Mouse (Mus musculus) liver, embryonic 13.5 days (tissue): ENCODE results near the gene A630001G21Rik. TPM values are rescaled to one million over a fixed set of nuclear protein-coding genes. Genes with fewer than 3 reads are reported as not detected.

ENCODE experiments used
- ATAC-seq: fragments of 200-750 bp; cut with Nextera tagmentation; 2 replicates; pipeline ENCODE4 v1.8.0; 2017; ENCODE audit warnings: low read depth, mild to moderate bottlenecking, moderate number of reproducible peaks, moderate library complexity
- DNase-seq: peaks from one replicate; pipeline ENCODE4 v3.0.0; 2022
- H3K27ac ChIP-seq: fragments of 300-500 bp; sonication (generic); 2 replicates; pipeline ENCODE4 v1.5.1; 2015; ENCODE audit warnings: moderate library complexity, mild to moderate bottlenecking, inconsistent platforms
- H3K27me3 ChIP-seq: fragments of 300-500 bp; sonication (generic); 2 replicates; pipeline ENCODE4 v1.6.1; 2015; ENCODE audit warnings: mild to moderate bottlenecking, inconsistent platforms
- H3K36me3 ChIP-seq: fragments of 300-500 bp; sonication (generic); 2 replicates; pipeline ENCODE4 v1.6.1; 2015; ENCODE audit warnings: mild to moderate bottlenecking, inconsistent platforms
- H3K4me1 ChIP-seq: fragments of 300-500 bp; sonication (generic); replicated peaks from 2 replicates; pipeline ENCODE4 v1.6.1; 2015; ENCODE audit warnings: inconsistent platforms
- H3K4me2 ChIP-seq: fragments of 300-500 bp; sonication (generic); 2 replicates; pipeline ENCODE4 v1.6.1; 2015; ENCODE audit warnings: inconsistent platforms, mild to moderate bottlenecking, moderate library complexity
- H3K4me3 ChIP-seq: fragments of 300-500 bp; sonication (generic); replicated peaks from 2 replicates; pipeline ENCODE4 v1.5.1; 2015; ENCODE audit warnings: mild to moderate bottlenecking, inconsistent platforms
- H3K9ac ChIP-seq: fragments of 300-500 bp; sonication (generic); 2 replicates; pipeline ENCODE4 v1.6.1; 2015; ENCODE audit warnings: mild to moderate bottlenecking, inconsistent platforms
- H3K9me3 ChIP-seq: fragments of 300-500 bp; sonication (generic); replicated peaks from 2 replicates; pipeline ENCODE4 v1.6.1; 2016; ENCODE audit warnings: inconsistent platforms
- WGBS: fragments of 180-500 bp; shearing (Covaris S2); methylation state at CpG from one replicate; pipeline ENCODE4 v1.1.7; 2015; ENCODE audit not compliant: insufficient replicate concordance; 5-methylcytosine and 5-hydroxymethylcytosine counted together
- polyA plus RNA-seq: library from polyadenylated mRNA; unstranded; fragments of >200 nt; fragmentation: Nextera tagmentation; extraction: Ambion mirVana; gene quantifications from 2 replicates; pipeline ENCODE4 v1.2.1, GENCODE M21; 2015

The A630001G21Rik gene
- polyA plus RNA-seq, 1 experiment from 2014 or later = 2.6 TPM

GRCm38 (mm10) chr1:85734511-85734910 lies 43.9 kb downstream of the A630001G21Rik start:
- H3K4me1 ChIP-seq = peaks cover 18% of the 10 kb centered on the region
- H3K36me3 ChIP-seq = 0 out of 2 replicates have a peak, but pooled peaks cover 3% of the 10 kb centered on the region
- no peak for DNase-seq
- 80% methylated on average over 1 of the region's 1 CpGs for WGBS
- no peak overlapping the region for H3K9ac ChIP-seq
- no peaks in the 10 kb centered on the region for H3K27me3 ChIP-seq
- H3K27ac ChIP-seq = 0 out of 2 replicates have a peak overlapping the region, but pooled peaks have one; percentile 70
- H3K4me2 ChIP-seq = 0 out of 2 replicates have a peak overlapping the region, but pooled peaks have one; percentile 78
- no peak for ATAC-seq
- H3K9me3 ChIP-seq = no peaks in the 10 kb centered on the region
- no peak overlapping the region for H3K4me3 ChIP-seq

GRCm38 (mm10) chr1:85732581-85732980 lies 45.9 kb downstream of the A630001G21Rik start:
- peaks cover 18% of the 10 kb centered on the region for H3K4me1 ChIP-seq
- 59% methylated on average over 3 of the region's 3 CpGs for WGBS
- peaks cover 5% of the 10 kb centered on the region; the same call in 1 of the 2 replicates for H3K36me3 ChIP-seq
- no peak overlapping the region for H3K4me3 ChIP-seq
- no peak overlapping the region for H3K4me2 ChIP-seq
- no peak overlapping the region for H3K9ac ChIP-seq
- no peaks in the 10 kb centered on the region for H3K9me3 ChIP-seq
- ATAC-seq = no peak
- H3K27me3 ChIP-seq = no peaks in the 10 kb centered on the region
- no peak for DNase-seq
- no peak overlapping the region for H3K27ac ChIP-seq

GRCm38 (mm10) chr1:85730471-85730870 lies 48.0 kb downstream of the A630001G21Rik start:
- H3K36me3 ChIP-seq = peaks cover 8% of the 10 kb centered on the region; the same call in 1 of the 2 replicates
- 69% methylated on average over 6 of the region's 6 CpGs for WGBS
- no peak overlapping the region for H3K9ac ChIP-seq
- peaks cover 10% of the 10 kb centered on the region; the same call in 1 of the 2 replicates for H3K4me1 ChIP-seq
- H3K9me3 ChIP-seq = no peaks in the 10 kb centered on the region
- ATAC-seq (no peak), DNase-seq (no peak)
- H3K27me3 ChIP-seq = no peaks in the 10 kb centered on the region
- H3K27ac ChIP-seq = no peak overlapping the region
- H3K4me2 ChIP-seq = no peak overlapping the region
- no peak overlapping the region for H3K4me3 ChIP-seq

GRCm38 (mm10) chr1:85720220-85720893 lies 58.1 kb downstream of the A630001G21Rik start:
- H3K9ac ChIP-seq = no peak overlapping the region
- no peaks in the 10 kb centered on the region for H3K9me3 ChIP-seq
- H3K4me3 ChIP-seq = no peak overlapping the region
- no peaks in the 10 kb centered on the region for H3K4me1 ChIP-seq
- ATAC-seq = no peak
- no peaks in the 10 kb centered on the region for H3K27me3 ChIP-seq
- WGBS = 74% methylated on average over 10 of the region's 10 CpGs
- H3K4me2 ChIP-seq = no peak overlapping the region
- H3K36me3 ChIP-seq = peaks cover 3% of the 10 kb centered on the region; the same call in 1 of the 2 replicates
- no peak for DNase-seq
- H3K27ac ChIP-seq = no peak overlapping the region

GRCm38 (mm10) chr1:85719049-85719448 lies 59.4 kb downstream of the A630001G21Rik start:
- no peak overlapping the region for H3K4me2 ChIP-seq
- ATAC-seq (no peak), DNase-seq (no peak)
- no peak overlapping the region for H3K27ac ChIP-seq
- H3K9me3 ChIP-seq = no peaks in the 10 kb centered on the region
- no peak overlapping the region for H3K4me3 ChIP-seq
- no peaks in the 10 kb centered on the region for H3K27me3 ChIP-seq
- no peaks in the 10 kb centered on the region for H3K4me1 ChIP-seq
- no peaks in the 10 kb centered on the region for H3K36me3 ChIP-seq
- H3K9ac ChIP-seq = no peak overlapping the region
- 62% methylated on average over 4 of the region's 4 CpGs for WGBS

GRCm38 (mm10) chr1:85716447-85717027 lies 61.9 kb downstream of the A630001G21Rik start:
- H3K9ac ChIP-seq = no peak overlapping the region
- no peak overlapping the region for H3K4me2 ChIP-seq
- H3K36me3 ChIP-seq = no peaks in the 10 kb centered on the region
- no peaks in the 10 kb centered on the region for H3K9me3 ChIP-seq
- DNase-seq (no peak), ATAC-seq (no peak)
- no peak overlapping the region for H3K27ac ChIP-seq
- WGBS = 65% methylated on average over 7 of the region's 7 CpGs
- no peaks in the 10 kb centered on the region for H3K27me3 ChIP-seq
- H3K4me1 ChIP-seq = no peaks in the 10 kb centered on the region
- H3K4me3 ChIP-seq = no peak overlapping the region

GRCm38 (mm10) chr1:85714501-85714900 lies 63.9 kb downstream of the A630001G21Rik start:
- H3K36me3 ChIP-seq = no peaks in the 10 kb centered on the region
- no peaks in the 10 kb centered on the region for H3K27me3 ChIP-seq
- H3K4me1 ChIP-seq = no peaks in the 10 kb centered on the region
- H3K27ac ChIP-seq = no peak overlapping the region
- H3K9ac ChIP-seq = no peak overlapping the region
- H3K4me3 ChIP-seq = no peak overlapping the region
- H3K9me3 ChIP-seq = no peaks in the 10 kb centered on the region
- no peak for ATAC-seq
- no peak for DNase-seq
- no peak overlapping the region for H3K4me2 ChIP-seq

- Histone ChIP-seq H3K4me3 (no peak overlapping the region), H3K9me3 (no peaks in the 10 kb centered on the region), H3K27ac (no peak overlapping the region), H3K27me3 (no peaks in the 10 kb centered on the region), H3K4me1 (peaks cover 10% of the 10 kb centered on the region), H3K36me3 (no peaks in the 10 kb centered on the region), H3K9ac (no peak overlapping the region), H3K4me2 (no peak overlapping the region)
- ATAC-seq (no peak), DNase-seq (no peak)
- WGBS = 49% methylated on average over 2 of the region's 2 CpGs
These were observed 71.7 kb downstream of the A630001G21Rik start for GRCm38 (mm10) chr1:85706754-85707153.

GRCm38 (mm10) chr1:85705552-85705951 lies 72.9 kb downstream of the A630001G21Rik start:
- Histone ChIP-seq H3K4me1 (peaks cover 10% of the 10 kb centered on the region), H3K36me3 (no peaks in the 10 kb centered on the region), H3K4me2 (no peak overlapping the region), H3K9me3 (no peaks in the 10 kb centered on the region), H3K27ac (no peak overlapping the region), H3K9ac (no peak overlapping the region), H3K27me3 (no peaks in the 10 kb centered on the region), H3K4me3 (no peak overlapping the region)
- 79% methylated on average over 1 of the region's 1 CpGs for WGBS
- ATAC-seq (no peak), DNase-seq (no peak)

GRCm38 (mm10) chr1:85703245-85704186 lies 74.9 kb downstream of the A630001G21Rik start:
- no peaks in the 10 kb centered on the region for H3K27me3 ChIP-seq
- peaks cover 10% of the 10 kb centered on the region for H3K4me1 ChIP-seq
- peak; percentile 89 for DNase-seq
- no peaks in the 10 kb centered on the region for H3K9me3 ChIP-seq
- peak; percentile 99 for ATAC-seq
- no peaks in the 10 kb centered on the region for H3K36me3 ChIP-seq
- WGBS = 10% methylated on average over 22 of the region's 22 CpGs
- peak overlapping the region; percentile 70 for H3K4me2 ChIP-seq
- H3K4me3 ChIP-seq = peak overlapping the region; percentile 46
- H3K9ac ChIP-seq = peak overlapping the region; percentile 45
- peak overlapping the region; percentile 43 for H3K27ac ChIP-seq

- Histone ChIP-seq H3K4me2 (no peak overlapping the region), H3K4me3 (no peak overlapping the region), H3K27ac (no peak overlapping the region), H3K4me1 (peaks cover 10% of the 10 kb centered on the region), H3K9me3 (no peaks in the 10 kb centered on the region), H3K9ac (no peak overlapping the region), H3K36me3 (no peaks in the 10 kb centered on the region), H3K27me3 (no peaks in the 10 kb centered on the region)
- 69% methylated on average over 4 of the region's 4 CpGs for WGBS
- ATAC-seq (no peak), DNase-seq (no peak)
These were observed 75.9 kb downstream of the A630001G21Rik start for GRCm38 (mm10) chr1:85702531-85702930.
